Mouse (Mus musculus) forebrain, embryonic 14.5 days (tissue): ENCODE data around the gene Rpl26. TPM values are rescaled to one million over a fixed set of nuclear protein-coding genes. Genes with fewer than 3 reads are reported as not detected.

Experiments used
- ATAC-seq: fragments of 200-750 bp; cut with Nextera tagmentation; 2 replicates; pipeline ENCODE4 v1.8.0; 2017; ENCODE audit warnings: mild to moderate bottlenecking, moderate library complexity
- DNase-seq: peaks from one replicate; pipeline ENCODE4 v3.0.0-alpha.2; 2015; ENCODE audit warnings: low spot score
- H3K27ac ChIP-seq: fragments of 300-500 bp; sonication (generic); 2 replicates; pipeline ENCODE4 v1.5.1; 2014; ENCODE audit warnings: low read depth, mild to moderate bottlenecking, control low read depth, low read length, moderate library complexity
- H3K27me3 ChIP-seq: fragments of 300-500 bp; sonication (generic); replicated peaks from 2 replicates; pipeline ENCODE4 v1.6.1; 2014; ENCODE audit warnings: low read length, control low read depth, mixed read lengths; ENCODE audit not compliant: control insufficient read depth, insufficient read depth
- H3K36me3 ChIP-seq: fragments of 300-500 bp; sonication (generic); 2 replicates; pipeline ENCODE4 v1.6.1; 2014; ENCODE audit warnings: low read length, control low read depth; ENCODE audit not compliant: control insufficient read depth, insufficient read depth
- H3K4me1 ChIP-seq: fragments of 300-500 bp; sonication (generic); 2 replicates; pipeline ENCODE4 v1.6.1; 2014; ENCODE audit warnings: antibody characterized with exemption, low read length, control low read depth; ENCODE audit not compliant: control insufficient read depth, insufficient read depth
- H3K4me2 ChIP-seq: fragments of 300-500 bp; sonication (generic); 2 replicates; pipeline ENCODE4 v1.6.1; 2014; ENCODE audit warnings: mild to moderate bottlenecking, control low read depth, low read length
- H3K4me3 ChIP-seq: fragments of 300-500 bp; sonication (generic); 2 replicates; pipeline ENCODE4 v1.5.1; 2014; ENCODE audit warnings: low read depth, low read length, control low read depth
- H3K9ac ChIP-seq: fragments of 300-500 bp; sonication (generic); 2 replicates; pipeline ENCODE4 v1.6.1; 2014; ENCODE audit warnings: mild to moderate bottlenecking, low read length, control low read depth, moderate library complexity
- H3K9me3 ChIP-seq: fragments of 300-500 bp; sonication (generic); replicated peaks from 2 replicates; pipeline ENCODE4 v1.6.1; 2016; ENCODE audit warnings: low read length, control low read depth, mixed read lengths; ENCODE audit not compliant: control insufficient read depth
- WGBS: fragments of 180-500 bp; shearing (Covaris S2); extraction: QIAGEN DNeasy Blood & Tissue Kit; methylation state at CpG from one replicate; pipeline ENCODE4 v1.1.7; 2014; 5-methylcytosine and 5-hydroxymethylcytosine counted together
- polyA plus RNA-seq: library from polyadenylated mRNA; unstranded; fragments of >200 nt; fragmentation: Nextera tagmentation; extraction: Ambion mirVana; gene quantifications from 2 replicates; pipeline ENCODE4 v1.2.1, GENCODE M21; 2014

Rpl26 gene
- polyA plus RNA-seq, 1 experiment from 2014 or later, result 871 TPM

- no peak overlapping the region for H3K27ac ChIP-seq
- no peak overlapping the region for H3K4me3 ChIP-seq
- no peaks in the 10 kb centered on the region for H3K36me3 ChIP-seq
- ATAC-seq (no peak), DNase-seq (peak; percentile 52)
- no peak overlapping the region for H3K9ac ChIP-seq
- WGBS, result 57% methylated on average over 4 of the region's 4 CpGs
- no peak overlapping the region for H3K4me2 ChIP-seq
- no peaks in the 10 kb centered on the region for H3K27me3 ChIP-seq
- no peaks in the 10 kb centered on the region for H3K4me1 ChIP-seq
- no peaks in the 10 kb centered on the region for H3K9me3 ChIP-seq
Measured at GRCm38 (mm10) chr11:68897120-68897519, 4.3 kb upstream of the Rpl26 start.

GRCm38 (mm10) chr11:68897838-68898237, 3.5 kb upstream of the Rpl26 start:
- Histone ChIP-seq H3K9ac (no peak overlapping the region), H3K9me3 (no peaks in the 10 kb centered on the region), H3K4me3 (no peak overlapping the region), H3K4me1 (peaks cover 5% of the 10 kb centered on the region; the same call in 1 of the 2 replicates), H3K27me3 (no peaks in the 10 kb centered on the region), H3K36me3 (peaks cover 6% of the 10 kb centered on the region), H3K4me2 (no peak overlapping the region), H3K27ac (no peak overlapping the region)
- DNase-seq, result no peak
- WGBS, result 77% methylated on average over 6 of the region's 6 CpGs
- no peak for ATAC-seq

- ATAC-seq, result no peak
- DNase-seq, result no peak
Measured at GRCm38 (mm10) chr11:68898790-68899189, 2.6 kb upstream of the Rpl26 start.

GRCm38 (mm10) chr11:68899815-68900214, 1.6 kb upstream of the Rpl26 start:
- 89% methylated on average over 8 of the region's 8 CpGs for WGBS
- H3K36me3 ChIP-seq, result peaks cover 25% of the 10 kb centered on the region
- no peak overlapping the region for H3K9ac ChIP-seq
- DNase-seq (no peak), ATAC-seq (no peak)
- no peak overlapping the region for H3K4me3 ChIP-seq
- H3K4me1 ChIP-seq, result peaks cover 5% of the 10 kb centered on the region; the same call in 1 of the 2 replicates
- no peak overlapping the region for H3K27ac ChIP-seq
- no peaks in the 10 kb centered on the region for H3K27me3 ChIP-seq
- H3K4me2 ChIP-seq, result no peak overlapping the region
- H3K9me3 ChIP-seq, result no peaks in the 10 kb centered on the region

More at GRCm38 (mm10) chr11:68898790-68899189, 2.6 kb upstream of the Rpl26 start:
- H3K4me2 ChIP-seq, result no peak overlapping the region
- no peak overlapping the region for H3K27ac ChIP-seq
- 93% methylated on average over 6 of the region's 6 CpGs for WGBS
- H3K9me3 ChIP-seq, result no peaks in the 10 kb centered on the region
- H3K27me3 ChIP-seq, result no peaks in the 10 kb centered on the region
- no peak overlapping the region for H3K4me3 ChIP-seq
- H3K36me3 ChIP-seq, result peaks cover 16% of the 10 kb centered on the region
- peaks cover 5% of the 10 kb centered on the region; the same call in 1 of the 2 replicates for H3K4me1 ChIP-seq
- H3K9ac ChIP-seq, result no peak overlapping the region

GRCm38 (mm10) chr11:68900519-68901350, 648 bp upstream of the Rpl26 start:
- peak overlapping the region; percentile 66 for H3K4me3 ChIP-seq
- peaks cover 35% of the 10 kb centered on the region for H3K36me3 ChIP-seq
- no peak overlapping the region for H3K27ac ChIP-seq
- no peaks in the 10 kb centered on the region for H3K27me3 ChIP-seq
- peaks cover 5% of the 10 kb centered on the region; the same call in 1 of the 2 replicates for H3K4me1 ChIP-seq
- ATAC-seq (peak; percentile 24; the same call in 1 of the 2 replicates), DNase-seq (no peak)
- peak overlapping the region; percentile 60 for H3K4me2 ChIP-seq
- peak overlapping the region; percentile 52 for H3K9ac ChIP-seq
- WGBS, result 29% methylated on average over 31 of the region's 31 CpGs
- no peaks in the 10 kb centered on the region for H3K9me3 ChIP-seq

- no peaks in the 10 kb centered on the region for H3K9me3 ChIP-seq
- peak overlapping the region; percentile 96 for H3K9ac ChIP-seq
- peaks cover 5% of the 10 kb centered on the region; the same call in 1 of the 2 replicates for H3K4me1 ChIP-seq
- H3K27ac ChIP-seq, result peak overlapping the region; percentile 90; the same call in 1 of the 2 replicates
- WGBS, result under 1% methylated on average over 10 of the region's 10 CpGs
- peak overlapping the region; percentile 66 for H3K4me3 ChIP-seq
- peaks cover 47% of the 10 kb centered on the region for H3K36me3 ChIP-seq
- H3K27me3 ChIP-seq, result no peaks in the 10 kb centered on the region
- ATAC-seq (no peak), DNase-seq (no peak)
- peak overlapping the region; percentile 58 for H3K4me2 ChIP-seq
Measured at GRCm38 (mm10) chr11:68902047-68902364, 623 bp downstream of the Rpl26 start.

- WGBS, result 3% methylated on average over 11 of the region's 11 CpGs
- Histone ChIP-seq H3K4me3 (peak overlapping the region; percentile 66), H3K9ac (peak overlapping the region; percentile 96), H3K4me2 (peak overlapping the region; percentile 58), H3K9me3 (no peaks in the 10 kb centered on the region), H3K27ac (no peak overlapping the region), H3K27me3 (no peaks in the 10 kb centered on the region), H3K36me3 (peaks cover 50% of the 10 kb centered on the region), H3K4me1 (peaks cover 5% of the 10 kb centered on the region; the same call in 1 of the 2 replicates)
- no peak for ATAC-seq
- no peak for DNase-seq
Measured at GRCm38 (mm10) chr11:68902367-68902766, 984 bp downstream of the Rpl26 start.

- ATAC-seq (no peak), DNase-seq (no peak)
- peaks cover 5% of the 10 kb centered on the region; the same call in 1 of the 2 replicates for H3K4me1 ChIP-seq
- peaks cover 55% of the 10 kb centered on the region for H3K36me3 ChIP-seq
- H3K4me2 ChIP-seq, result peak overlapping the region; percentile 58
- no peaks in the 10 kb centered on the region for H3K27me3 ChIP-seq
- no peak overlapping the region for H3K27ac ChIP-seq
- H3K4me3 ChIP-seq, result peak overlapping the region; percentile 66
- no peaks in the 10 kb centered on the region for H3K9me3 ChIP-seq
- peak overlapping the region; percentile 96 for H3K9ac ChIP-seq
- WGBS, result 85% methylated on average over 5 of the region's 5 CpGs
Measured at GRCm38 (mm10) chr11:68902823-68903222, 1.4 kb downstream of the Rpl26 start.

- peaks cover 56% of the 10 kb centered on the region for H3K36me3 ChIP-seq
- no peak for ATAC-seq
Measured at GRCm38 (mm10) chr11:68903775-68904174, 2.4 kb downstream of the Rpl26 start.

More at GRCm38 (mm10) chr11:68903775-68904174, 2.4 kb downstream of the Rpl26 start:
- Histone ChIP-seq H3K27me3 (no peaks in the 10 kb centered on the region), H3K4me2 (no peak overlapping the region), H3K4me1 (peaks cover 5% of the 10 kb centered on the region; the same call in 1 of the 2 replicates), H3K27ac (no peak overlapping the region), H3K4me3 (no peak overlapping the region), H3K9me3 (no peaks in the 10 kb centered on the region), H3K9ac (no peak overlapping the region)
- no peak for DNase-seq
- 96% methylated on average over 2 of the region's 2 CpGs for WGBS
